Mouse (Mus musculus): ENCODE measurements at regions not wholly inside any gene's neighbourhood (a gene's known extent, or its start where the extent isn't known, plus 50 kb on each side); places are given as distances from the start of the nearest gene placed in this dataset.

DNA sequence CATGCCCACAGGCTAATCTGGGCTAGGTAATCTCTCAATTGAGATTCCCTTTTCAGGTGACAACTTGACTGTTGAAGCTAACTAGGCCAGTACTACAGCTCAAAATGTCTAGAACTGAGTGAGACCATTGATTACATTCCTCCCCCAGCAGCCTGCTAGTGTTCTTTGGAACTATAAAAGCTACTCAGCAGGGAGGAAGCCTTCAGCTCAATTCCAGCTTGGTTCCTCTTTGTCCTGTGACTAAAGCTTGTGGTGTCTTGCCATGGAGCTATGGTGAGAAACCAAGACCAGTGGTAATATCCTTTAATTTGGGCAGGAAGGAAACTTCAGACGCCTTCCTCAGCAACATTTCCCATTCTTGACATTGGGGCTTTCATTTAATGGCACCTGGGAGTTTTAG is 52.9 kb upstream of the Ccser1 start:
- no peak for DNase-seq

- no peak for DNase-seq
These were observed 51.9 kb upstream of the Ccser1 start for GRCm38 (mm10) chr6:61128211-61128610.
